Mouse (Mus musculus) layer of hippocampus, adult 8-10 months (tissue): Measurements from ENCODE around the gene Tet2. TPM values are rescaled to one million over a fixed set of nuclear protein-coding genes. Genes with fewer than 3 reads are reported as not detected.
A peak's percentile ranks its signal among the peaks of the same experiment; 100 is the strongest.
"Not testable (repeated sequence)": the region's sequence is repeated elsewhere in the genome, so short reads cannot be mapped to it uniquely, and the experiment has no call there.

Source experiments
- DNase-seq, 2 experiments: peaks; one replicate each; pipeline ENCODE4 v3.0.0; 2022; ENCODE audit warnings: low spot score in 2 of 2
- total RNA-seq, 4 experiments: library from RNA; stranded (reverse); gene quantifications; 2 replicates each; pipeline ENCODE4 v1.2.4; 2022

The Tet2 gene
- total RNA-seq = 10 to 100 TPM; 44.9 to 50.5 (median 48.3) TPM

GRCm38 (mm10) chr3:133544551-133545303 lies at the start of gene Tet2:
TSS of gene Tet2 (minus strand) at chr3:133545139.
- DNase-seq = peak; percentile 40 to 59

- DNase-seq = not testable (repeated sequence)
These were observed 48.1 kb upstream of the Tet2 start for GRCm38 (mm10) chr3:133592995-133593394.

- no peak for DNase-seq
These were observed 45.7 kb upstream of the Tet2 start for GRCm38 (mm10) chr3:133590506-133591152.

- no peak for DNase-seq
These were observed 40.1 kb upstream of the Tet2 start for GRCm38 (mm10) chr3:133585010-133585409.

GRCm38 (mm10) chr3:133583411-133584025 lies 38.6 kb upstream of the Tet2 start:
- no peak for DNase-seq

GRCm38 (mm10) chr3:133582969-133583368 lies 38.0 kb upstream of the Tet2 start:
- no peak for DNase-seq

GRCm38 (mm10) chr3:133582096-133582495 lies 37.2 kb upstream of the Tet2 start:
- DNase-seq = no peak

GRCm38 (mm10) chr3:133581541-133581940 lies 36.6 kb upstream of the Tet2 start:
- DNase-seq = no peak

- DNase-seq = no peak
These were observed 34.7 kb upstream of the Tet2 start for GRCm38 (mm10) chr3:133579671-133580070.

- no peak for DNase-seq
These were observed 34.2 kb upstream of the Tet2 start for GRCm38 (mm10) chr3:133579140-133579539.

- no peak for DNase-seq
These were observed 30.0 kb upstream of the Tet2 start for GRCm38 (mm10) chr3:133574969-133575368.

- DNase-seq = no peak
These were observed 27.0 kb upstream of the Tet2 start for GRCm38 (mm10) chr3:133571961-133572360.

- DNase-seq = no peak
These were observed 18.7 kb upstream of the Tet2 start for GRCm38 (mm10) chr3:133563503-133564205.

- no peak for DNase-seq
These were observed 14.6 kb upstream of the Tet2 start for GRCm38 (mm10) chr3:133559413-133560114.

GRCm38 (mm10) chr3:133557602-133558001 lies 12.7 kb upstream of the Tet2 start:
- no peak for DNase-seq

GRCm38 (mm10) chr3:133557154-133557553 lies 12.2 kb upstream of the Tet2 start:
- no peak for DNase-seq

GRCm38 (mm10) chr3:133555378-133555777 lies 10.4 kb upstream of the Tet2 start:
- DNase-seq = no peak

GRCm38 (mm10) chr3:133554552-133555067 lies 9.7 kb upstream of the Tet2 start:
- DNase-seq = no peak

- DNase-seq = no peak
These were observed 9.2 kb upstream of the Tet2 start for GRCm38 (mm10) chr3:133554092-133554491.

GRCm38 (mm10) chr3:133551941-133552340 lies 7.0 kb upstream of the Tet2 start:
- DNase-seq = no peak
